Mouse (Mus musculus): ENCODE data around the gene Snx18. TPM values are rescaled to one million over a fixed set of nuclear protein-coding genes. Genes with fewer than 3 reads are reported as not detected.

Gene Snx18
- polyA plus RNA-seq, 1 experiment: 28.6 TPM

GRCm38 (mm10) chr13:113605693-113606092 lies 12.7 kb downstream of the Snx18 start:
- Histone ChIP-seq H3K27me3 (ENCODE audit: control insufficient read depth, insufficient read depth, insufficient read length) (no peaks in the 10 kb centered on the region), H3K79me3 (ENCODE audit: low read depth) (peaks cover 99% of the 10 kb centered on the region), H3ac (ENCODE audit: control insufficient read depth, insufficient read length, low read depth) (no peak overlapping the region), H3K36me3 (ENCODE audit: control insufficient read depth, insufficient read depth) (peaks cover 35% of the 10 kb centered on the region), H3K4me3 (ENCODE audit: insufficient read depth, poor library complexity, severe bottlenecking) (no peak overlapping the region), H3K79me2 (ENCODE audit: control insufficient read depth, insufficient read depth) (peaks cover 100% of the 10 kb centered on the region)
- TF ChIP-seq MYOG (IDR thresholded peaks at IDR 0.05; ENCODE audit: control insufficient read depth, extremely low read depth, insufficient read length) (no peak), MAX (IDR thresholded peaks at IDR 0.05) (no peak), CTCF (IDR thresholded peaks at IDR 0.05; ENCODE audit: control insufficient read depth, insufficient read depth, insufficient read length) (no peak), CEBPB (IDR thresholded peaks at IDR 0.05; ENCODE audit: low read depth) (no peak), MYOD1 (IDR thresholded peaks at IDR 0.05; ENCODE audit: control insufficient read depth, insufficient read length, low read depth) (no peak), FOSL1 (IDR thresholded peaks at IDR 0.05; ENCODE audit: insufficient read depth, low read length, poor library complexity, severe bottlenecking) (no peak), USF1 (IDR thresholded peaks at IDR 0.05; ENCODE audit: low read depth) (no peak)

GRCm38 (mm10) chr13:113604321-113604720 lies 14.0 kb downstream of the Snx18 start:
- no peak for TF ChIP-seq CTCF (IDR thresholded peaks at IDR 0.05; ENCODE audit: control insufficient read depth, insufficient read depth, insufficient read length)
- no peak for TF ChIP-seq MYOD1 (IDR thresholded peaks at IDR 0.05; ENCODE audit: control insufficient read depth, insufficient read length, low read depth)
- TF ChIP-seq USF1 (IDR thresholded peaks at IDR 0.05; ENCODE audit: low read depth): no peak
- TF ChIP-seq MYOG (IDR thresholded peaks at IDR 0.05; ENCODE audit: control insufficient read depth, extremely low read depth, insufficient read length): no peak
- TF ChIP-seq MAX (IDR thresholded peaks at IDR 0.05): no peak
- no peak for TF ChIP-seq FOSL1 (IDR thresholded peaks at IDR 0.05; ENCODE audit: insufficient read depth, low read length, poor library complexity, severe bottlenecking)
- no peak for TF ChIP-seq CEBPB (IDR thresholded peaks at IDR 0.05; ENCODE audit: low read depth)
- peaks cover 100% of the 10 kb centered on the region for H3K79me2 ChIP-seq (ENCODE audit: control insufficient read depth, insufficient read depth)
- no peaks in the 10 kb centered on the region for H3K27me3 ChIP-seq (ENCODE audit: control insufficient read depth, insufficient read depth, insufficient read length)
- H3ac ChIP-seq (ENCODE audit: control insufficient read depth, insufficient read length, low read depth): no peak overlapping the region
- peaks cover 27% of the 10 kb centered on the region for H3K36me3 ChIP-seq (ENCODE audit: control insufficient read depth, insufficient read depth)
- no peak overlapping the region for H3K4me3 ChIP-seq (ENCODE audit: insufficient read depth, poor library complexity, severe bottlenecking)
- H3K79me3 ChIP-seq (ENCODE audit: low read depth): peaks cover 99% of the 10 kb centered on the region

GRCm38 (mm10) chr13:113602882-113603342 lies 15.5 kb downstream of the Snx18 start:
- Histone ChIP-seq H3ac (ENCODE audit: control insufficient read depth, insufficient read length, low read depth) (no peak overlapping the region), H3K27me3 (ENCODE audit: control insufficient read depth, insufficient read depth, insufficient read length) (no peaks in the 10 kb centered on the region), H3K79me2 (ENCODE audit: control insufficient read depth, insufficient read depth) (peaks cover 100% of the 10 kb centered on the region), H3K36me3 (ENCODE audit: control insufficient read depth, insufficient read depth) (peaks cover 34% of the 10 kb centered on the region), H3K4me3 (ENCODE audit: insufficient read depth, poor library complexity, severe bottlenecking) (no peak overlapping the region), H3K79me3 (ENCODE audit: low read depth) (peaks cover 98% of the 10 kb centered on the region)
- TF ChIP-seq USF1 (IDR thresholded peaks at IDR 0.05; ENCODE audit: low read depth) (no peak), MYOD1 (IDR thresholded peaks at IDR 0.05; ENCODE audit: control insufficient read depth, insufficient read length, low read depth) (no peak), FOSL1 (IDR thresholded peaks at IDR 0.05; ENCODE audit: insufficient read depth, low read length, poor library complexity, severe bottlenecking) (no peak), CEBPB (IDR thresholded peaks at IDR 0.05; ENCODE audit: low read depth) (no peak), CTCF (IDR thresholded peaks at IDR 0.05; ENCODE audit: control insufficient read depth, insufficient read depth, insufficient read length) (no peak), MAX (IDR thresholded peaks at IDR 0.05) (no peak), MYOG (IDR thresholded peaks at IDR 0.05; ENCODE audit: control insufficient read depth, extremely low read depth, insufficient read length) (no peak)

GRCm38 (mm10) chr13:113601831-113602604 lies 16.3 kb downstream of the Snx18 start:
- peaks cover 100% of the 10 kb centered on the region for H3K79me2 ChIP-seq (ENCODE audit: control insufficient read depth, insufficient read depth)
- H3ac ChIP-seq (ENCODE audit: control insufficient read depth, insufficient read length, low read depth): no peak overlapping the region
- H3K79me3 ChIP-seq (ENCODE audit: low read depth): peaks cover 98% of the 10 kb centered on the region
- TF ChIP-seq USF1 (IDR thresholded peaks at IDR 0.05; ENCODE audit: low read depth) (no peak), MYOD1 (IDR thresholded peaks at IDR 0.05; ENCODE audit: control insufficient read depth, insufficient read length, low read depth) (no peak), FOSL1 (IDR thresholded peaks at IDR 0.05; ENCODE audit: insufficient read depth, low read length, poor library complexity, severe bottlenecking) (no peak), CEBPB (IDR thresholded peaks at IDR 0.05; ENCODE audit: low read depth) (no peak), CTCF (IDR thresholded peaks at IDR 0.05; ENCODE audit: control insufficient read depth, insufficient read depth, insufficient read length) (no peak), MYOG (IDR thresholded peaks at IDR 0.05; ENCODE audit: control insufficient read depth, extremely low read depth, insufficient read length) (no peak), MAX (IDR thresholded peaks at IDR 0.05) (no peak)
- peaks cover 27% of the 10 kb centered on the region for H3K36me3 ChIP-seq (ENCODE audit: control insufficient read depth, insufficient read depth)
- H3K27me3 ChIP-seq (ENCODE audit: control insufficient read depth, insufficient read depth, insufficient read length): no peaks in the 10 kb centered on the region
- no peak overlapping the region for H3K4me3 ChIP-seq (ENCODE audit: insufficient read depth, poor library complexity, severe bottlenecking)

GRCm38 (mm10) chr13:113600531-113601463 lies 17.6 kb downstream of the Snx18 start:
- Histone ChIP-seq H3K36me3 (ENCODE audit: control insufficient read depth, insufficient read depth) (peaks cover 27% of the 10 kb centered on the region), H3K79me3 (ENCODE audit: low read depth) (peaks cover 97% of the 10 kb centered on the region), H3K79me2 (ENCODE audit: control insufficient read depth, insufficient read depth) (peaks cover 100% of the 10 kb centered on the region), H3ac (ENCODE audit: control insufficient read depth, insufficient read length, low read depth) (no peak overlapping the region), H3K27me3 (ENCODE audit: control insufficient read depth, insufficient read depth, insufficient read length) (no peaks in the 10 kb centered on the region), H3K4me3 (ENCODE audit: insufficient read depth, poor library complexity, severe bottlenecking) (no peak overlapping the region)
- TF ChIP-seq MYOD1 (IDR thresholded peaks at IDR 0.05; ENCODE audit: control insufficient read depth, insufficient read length, low read depth) (no peak), MYOG (IDR thresholded peaks at IDR 0.05; ENCODE audit: control insufficient read depth, extremely low read depth, insufficient read length) (no peak), FOSL1 (IDR thresholded peaks at IDR 0.05; ENCODE audit: insufficient read depth, low read length, poor library complexity, severe bottlenecking) (no peak), CEBPB (IDR thresholded peaks at IDR 0.05; ENCODE audit: low read depth) (no peak), CTCF (IDR thresholded peaks at IDR 0.05; ENCODE audit: control insufficient read depth, insufficient read depth, insufficient read length) (no peak), USF1 (IDR thresholded peaks at IDR 0.05; ENCODE audit: low read depth) (no peak), MAX (IDR thresholded peaks at IDR 0.05) (no peak)
